In the genomic region with DNA sequence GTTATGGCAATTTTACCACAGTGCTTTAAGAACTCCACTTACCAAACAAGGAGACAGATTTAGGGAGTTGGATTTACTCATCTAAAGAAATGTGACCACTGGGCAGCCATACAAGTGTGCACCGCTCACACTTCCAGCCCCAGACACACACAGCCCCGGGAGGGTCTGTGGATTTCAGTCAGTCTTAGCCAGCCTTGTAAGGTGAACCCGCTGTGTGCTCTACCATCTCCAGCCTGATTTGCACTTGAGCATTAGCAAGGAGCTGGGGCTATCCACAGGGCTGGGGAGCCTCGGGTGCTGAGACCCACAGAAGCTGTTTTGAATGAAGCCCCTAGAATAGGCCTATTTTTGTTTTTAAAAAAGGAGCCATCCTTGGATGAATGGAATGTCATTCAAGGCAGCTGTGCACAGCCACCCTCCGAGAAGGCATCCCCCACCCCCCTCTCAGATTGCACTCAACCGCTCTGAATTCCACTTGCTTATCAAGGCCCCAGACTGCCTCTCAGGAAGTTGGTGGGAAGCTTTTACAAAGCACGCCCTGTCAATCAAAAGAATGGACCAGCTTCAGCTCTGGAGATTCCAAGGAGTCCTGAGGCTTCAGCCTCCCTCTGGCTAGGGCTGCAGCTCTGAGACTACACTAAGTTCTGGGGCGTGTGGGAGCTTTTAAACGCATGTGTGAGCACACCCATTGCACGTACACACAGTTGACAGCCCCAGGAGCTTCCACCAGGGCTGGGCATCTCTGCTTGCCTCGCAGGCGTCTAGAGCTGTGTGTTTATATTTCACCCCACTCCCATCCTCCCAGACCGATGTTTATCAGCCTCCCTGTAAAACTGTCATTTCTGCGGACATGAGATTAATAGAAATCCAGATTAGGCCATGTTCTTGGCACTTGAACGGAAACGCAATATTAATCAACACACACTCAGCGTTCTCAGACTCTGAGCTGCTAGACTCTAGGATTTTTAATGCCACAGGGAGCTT, we compare ENCODE assay signal across 7 mouse cellular contexts. TPM values are rescaled to one million over a fixed set of nuclear protein-coding genes. Genes with fewer than 3 reads are reported as not detected.
DNase-seq lines count a peak whose midpoint lies in the region; ATAC-seq and TF ChIP-seq lines count a peak whose summit lies in the region.

No protein-coding gene starts in this region.

- H3K4me3 ChIP-seq in ES-E14 (ENCODE audit: insufficient read depth in 1 of 2, low read depth in 1 of 2, low read length in 2 of 2, poor library complexity in 1 of 2, severe bottlenecking in 1 of 2) = no peak overlapping the region
- H3K4me3 ChIP-seq in heart, embryonic 16.5 days (ENCODE audit: low read length) = no peak overlapping the region; the same call in 1 of the 2 replicates
- no peak overlapping the region for H3K4me3 ChIP-seq in liver, embryonic 11.5 days (ENCODE audit: low read depth, low read length)
- H3K4me3 ChIP-seq in neural tube, embryonic 13.5 days = no peak overlapping the region

- peak; percentile 90 for DNase-seq in 416B (ENCODE audit: low read depth)
- peak; percentile 37 for DNase-seq in ES-E14 (ENCODE audit: low read depth, low spot score)
- DNase-seq in liver, embryonic 11.5 days (ENCODE audit: low spot score) = no peak
- no peak for DNase-seq in adrenal gland, adult 18-20 months (ENCODE audit: low spot score in 2 of 2)
- no peak for DNase-seq in thymus, adult 18-20 months

- WGBS in heart, embryonic 16.5 days = 8% methylated on average over 17 of the region's 17 CpGs
- WGBS in liver, embryonic 11.5 days = 9% methylated on average over 17 of the region's 17 CpGs
- 24% methylated on average over 17 of the region's 17 CpGs for WGBS in neural tube, embryonic 13.5 days

- H3K9ac ChIP-seq in ES-E14 (ENCODE audit: insufficient read depth, low read depth, low read length, poor library complexity, severe bottlenecking) = no peak overlapping the region
- H3K9ac ChIP-seq in heart, embryonic 16.5 days (ENCODE audit: low read length) = peak overlapping the region; percentile 35; the same call in 1 of the 2 replicates
- no peak overlapping the region for H3K9ac ChIP-seq in liver, embryonic 11.5 days (ENCODE audit: low read depth, low read length)
- 0 out of 2 replicates have a peak overlapping the region, but pooled peaks have one; percentile 22 for H3K9ac ChIP-seq in neural tube, embryonic 13.5 days

- H3K9me3 ChIP-seq in ES-E14 (ENCODE audit: control insufficient read depth, insufficient read depth, low read depth, low read length) = no peaks in the 10 kb centered on the region
- no peaks in the 10 kb centered on the region for H3K9me3 ChIP-seq in heart, embryonic 16.5 days (replicated peaks; ENCODE audit: control insufficient read depth, low read length)
- H3K9me3 ChIP-seq in liver, embryonic 11.5 days (ENCODE audit: control insufficient read depth, low read length) = no peaks in the 10 kb centered on the region
- H3K9me3 ChIP-seq in neural tube, embryonic 13.5 days = no peaks in the 10 kb centered on the region

- in situ Hi-C loops in ES-E14 (cut with MboI; ENCODE audit: low sequenced_read_pairs in 2 of 2, unreplicated experiment in 2 of 2) = no loop called here

- no peaks in the 10 kb centered on the region for H3K27me3 ChIP-seq in heart, embryonic 16.5 days (ENCODE audit: control insufficient read depth, insufficient read depth, low read length)
- H3K27me3 ChIP-seq in liver, embryonic 11.5 days (replicated peaks; ENCODE audit: control insufficient read depth, insufficient read depth, low read length) = no peaks in the 10 kb centered on the region
- H3K27me3 ChIP-seq in neural tube, embryonic 13.5 days = no peaks in the 10 kb centered on the region

- H3K27ac ChIP-seq in ES-E14 (ENCODE audit: insufficient read depth, low read depth, low read length, poor library complexity, severe bottlenecking) = peak overlapping the region; percentile 44; the same call in 1 of the 2 replicates
- peak overlapping the region; percentile 86 for H3K27ac ChIP-seq in heart, embryonic 16.5 days (ENCODE audit: low read length)
- no peak overlapping the region for H3K27ac ChIP-seq in liver, embryonic 11.5 days (ENCODE audit: low read depth, low read length)
- H3K27ac ChIP-seq in neural tube, embryonic 13.5 days (replicated peaks) = peak overlapping the region; percentile 64

- H3K4me1 ChIP-seq in ES-E14 (ENCODE audit: control insufficient read depth in 2 of 2, insufficient read depth in 2 of 2, low read length in 2 of 2, poor library complexity in 1 of 2) = peaks cover 18 to 29% of the 10 kb centered on the region in 2 experiments
- H3K4me1 ChIP-seq in heart, embryonic 16.5 days (ENCODE audit: control insufficient read depth, insufficient read depth, low read length) = peaks cover 59% of the 10 kb centered on the region
- peaks cover 27% of the 10 kb centered on the region for H3K4me1 ChIP-seq in liver, embryonic 11.5 days (replicated peaks; ENCODE audit: control insufficient read depth, insufficient read depth, low read length)
- H3K4me1 ChIP-seq in neural tube, embryonic 13.5 days (replicated peaks) = peaks cover 54% of the 10 kb centered on the region

- peak overlapping the region; percentile 34; the same call in 1 of the 2 replicates for H3K4me2 ChIP-seq in heart, embryonic 16.5 days (ENCODE audit: low read depth, low read length)
- H3K4me2 ChIP-seq in liver, embryonic 11.5 days = no peak overlapping the region
- H3K4me2 ChIP-seq in neural tube, embryonic 13.5 days = no peak overlapping the region

- no peaks in the 10 kb centered on the region for H3K36me3 ChIP-seq in ES-E14 (ENCODE audit: control insufficient read depth, insufficient read depth, low read length, poor library complexity, severe bottlenecking)
- H3K36me3 ChIP-seq in heart, embryonic 16.5 days (ENCODE audit: control insufficient read depth, insufficient read depth) = peaks cover 19% of the 10 kb centered on the region
- H3K36me3 ChIP-seq in liver, embryonic 11.5 days (ENCODE audit: control insufficient read depth, insufficient read depth, low read length) = no peaks in the 10 kb centered on the region
- H3K36me3 ChIP-seq in neural tube, embryonic 13.5 days = peaks cover 9% of the 10 kb centered on the region

- ATAC-seq in heart, embryonic 16.5 days (replicated peaks; ENCODE audit: extremely low read depth, insufficient read depth, low FRiP score) = peak; percentile 80
- peak; percentile 67 for ATAC-seq in liver, embryonic 11.5 days (replicated peaks; ENCODE audit: low FRiP score)
- peak; percentile 44 for ATAC-seq in neural tube, embryonic 13.5 days (ENCODE audit: low read depth)

TF ChIP-seq in ES-E14, 5 proteins besides CTCF, POLR2A, EP300 and RAD21:
- TF ChIP-seq HCFC1 (IDR thresholded peaks at IDR 0.05; ENCODE audit: borderline replicate concordance, insufficient read depth, low read length) (no peak), ZC3H11A (IDR thresholded peaks at IDR 0.05; ENCODE audit: borderline replicate concordance, low read depth, low read length) (no peak)
TF ChIP-seq in ES-E14: peak in this region for 0.

RNA-seq across cellular contexts. Expression of gene Nuak1, which starts 57.2 kb away (rescaled TPM):
- total RNA-seq in ES-E14 (2012; rRNA removed) = 8.5 and 15.1 TPM in 2 replicates
- polyA plus RNA-seq in heart, embryonic 16.5 days (2015; fragmentation: Nextera tagmentation; extraction: Ambion mirVana) = 3.0 and 3.2 TPM in 2 replicates
- polyA plus RNA-seq in liver, embryonic 11.5 days (2014; fragmentation: Nextera tagmentation; extraction: Ambion mirVana) = 0.47 and 0.70 TPM in 2 replicates
- polyA plus RNA-seq in neural tube, embryonic 13.5 days (2015; fragmentation: Nextera tagmentation; extraction: Ambion mirVana) = 5.4 and 5.7 TPM in 2 replicates
- 1 to 10 TPM; 5.4 to 6.8 TPM for total RNA-seq in adrenal gland, adult 18-20 months (2021)

Comparison
In these comparisons a context has a peak if more than half of its experiments do, and no peak if none do; other contexts are left out.
1. DNase-seq: peak in 416B (single experiment) and ES-E14 (single experiment); none in liver, embryonic 11.5 days (single experiment), adrenal gland, adult 18-20 months (0 of 2) and thymus, adult 18-20 months (0 of 2).
2. H3K9ac ChIP-seq: peak in heart, embryonic 16.5 days (single experiment) and neural tube, embryonic 13.5 days (single experiment); none in ES-E14 (single experiment) and liver, embryonic 11.5 days (single experiment).
3. Peak in every context shown above with its lines, with median percentiles within 50 percentile points of each other: ATAC-seq.